Mouse (Mus musculus) limb, embryonic 11.5 days (tissue): ENCODE results near the gene Rapgef2. TPM values are rescaled to one million over a fixed set of nuclear protein-coding genes. Genes with fewer than 3 reads are reported as not detected.

Source experiments
- ATAC-seq: fragments of 200-750 bp; cut with Nextera tagmentation; 2 replicates; pipeline ENCODE4 v1.8.0; 2017; ENCODE audit warnings: low read depth; ENCODE audit not compliant: insufficient number of reproducible peaks, low FRiP score, low TSS enrichment
- DNase-seq: peaks from one replicate; pipeline ENCODE4 v3.0.0-alpha.2; 2015; ENCODE audit warnings: low spot score
- H3K27ac ChIP-seq: fragments of 300-500 bp; sonication (generic); replicated peaks from 2 replicates; pipeline ENCODE4 v1.5.1; 2014; ENCODE audit warnings: low read depth, mild to moderate bottlenecking, low read length
- H3K27me3 ChIP-seq: fragments of 300-500 bp; sonication (generic); 2 replicates; pipeline ENCODE4 v1.6.1; 2014; ENCODE audit warnings: mild to moderate bottlenecking, low read length, mixed read lengths; ENCODE audit not compliant: control insufficient read depth, insufficient read depth
- H3K36me3 ChIP-seq: fragments of 300-500 bp; sonication (generic); 2 replicates; pipeline ENCODE4 v1.6.1; 2014; ENCODE audit warnings: mild to moderate bottlenecking, low read length, moderate library complexity, mixed read lengths; ENCODE audit not compliant: control insufficient read depth, insufficient read depth
- H3K4me1 ChIP-seq: fragments of 300-500 bp; sonication (generic); 2 replicates; pipeline ENCODE4 v1.6.1; 2014; ENCODE audit warnings: low read length, mixed read lengths; ENCODE audit not compliant: control insufficient read depth, insufficient read depth
- H3K4me2 ChIP-seq: fragments of 300-500 bp; sonication (generic); 2 replicates; pipeline ENCODE4 v1.6.1; 2014; ENCODE audit warnings: low read depth, mild to moderate bottlenecking, moderate library complexity; ENCODE audit not compliant: severe bottlenecking
- H3K4me3 ChIP-seq: fragments of 300-500 bp; sonication (generic); 2 replicates; pipeline ENCODE4 v1.5.1; 2014; ENCODE audit warnings: low read depth, low read length
- H3K9ac ChIP-seq: fragments of 300-500 bp; sonication (generic); 2 replicates; pipeline ENCODE4 v1.6.1; 2014; ENCODE audit warnings: mild to moderate bottlenecking, low read length
- H3K9me3 ChIP-seq: fragments of 300-500 bp; sonication (generic); 2 replicates; pipeline ENCODE4 v1.6.1; 2016; ENCODE audit warnings: low read length; ENCODE audit not compliant: control insufficient read depth
- WGBS: fragments of 180-500 bp; shearing (Covaris S2); extraction: QIAGEN DNeasy Blood & Tissue Kit; methylation state at CpG from one replicate; pipeline ENCODE4 v1.1.7; 2014; 5-methylcytosine and 5-hydroxymethylcytosine counted together
- polyA plus RNA-seq: library from polyadenylated mRNA; unstranded; fragments of >200 nt; fragmentation: Nextera tagmentation; extraction: Ambion mirVana; gene quantifications from 2 replicates; pipeline ENCODE4 v1.2.1, GENCODE M21; 2014

The Rapgef2 gene
- polyA plus RNA-seq, 1 experiment from 2014 or later: 5.6 TPM

GRCm38 (mm10) chr3:79039008-79039407 lies 247.3 kb downstream of the Rapgef2 start:
- Histone ChIP-seq H3K4me1 (no peaks in the 10 kb centered on the region), H3K4me2 (no peak overlapping the region), H3K9ac (no peak overlapping the region), H3K27me3 (no peaks in the 10 kb centered on the region), H3K9me3 (no peaks in the 10 kb centered on the region), H3K4me3 (no peak overlapping the region), H3K36me3 (no peaks in the 10 kb centered on the region), H3K27ac (no peak overlapping the region)
- DNase-seq (no peak), ATAC-seq (no peak)
- WGBS: 86% methylated on average over 2 of the region's 2 CpGs

GRCm38 (mm10) chr3:79034457-79034856 lies 251.9 kb downstream of the Rapgef2 start:
- WGBS: 94% methylated on average over 2 of the region's 2 CpGs
- ATAC-seq: no peak
- H3K9ac ChIP-seq: no peak overlapping the region
- no peak overlapping the region for H3K4me2 ChIP-seq
- H3K36me3 ChIP-seq: no peaks in the 10 kb centered on the region
- no peak overlapping the region for H3K4me3 ChIP-seq
- H3K27ac ChIP-seq: no peak overlapping the region
- no peaks in the 10 kb centered on the region for H3K9me3 ChIP-seq
- no peaks in the 10 kb centered on the region for H3K27me3 ChIP-seq
- DNase-seq: no peak
- no peaks in the 10 kb centered on the region for H3K4me1 ChIP-seq

- 83% methylated on average over 4 of the region's 4 CpGs for WGBS
- no peak overlapping the region for H3K27ac ChIP-seq
- no peaks in the 10 kb centered on the region for H3K4me1 ChIP-seq
Measured at GRCm38 (mm10) chr3:79030855-79031254, 255.5 kb downstream of the Rapgef2 start.

GRCm38 (mm10) chr3:79028153-79028878 lies 258.0 kb downstream of the Rapgef2 start:
- ATAC-seq (no peak), DNase-seq (no peak)
- no peak overlapping the region for H3K4me2 ChIP-seq
- H3K27me3 ChIP-seq: no peaks in the 10 kb centered on the region
- no peak overlapping the region for H3K4me3 ChIP-seq
- no peaks in the 10 kb centered on the region for H3K4me1 ChIP-seq
- no peaks in the 10 kb centered on the region for H3K36me3 ChIP-seq
- no peak overlapping the region for H3K27ac ChIP-seq
- WGBS: 85% methylated on average over 14 of the region's 14 CpGs
- H3K9ac ChIP-seq: no peak overlapping the region
- no peaks in the 10 kb centered on the region for H3K9me3 ChIP-seq

More at GRCm38 (mm10) chr3:79030855-79031254, 255.5 kb downstream of the Rapgef2 start:
- DNase-seq: no peak
- H3K9ac ChIP-seq: no peak overlapping the region
- no peaks in the 10 kb centered on the region for H3K9me3 ChIP-seq
- no peak overlapping the region for H3K4me3 ChIP-seq
- no peaks in the 10 kb centered on the region for H3K27me3 ChIP-seq
- no peak for ATAC-seq
- H3K4me2 ChIP-seq: no peak overlapping the region
- no peaks in the 10 kb centered on the region for H3K36me3 ChIP-seq

GRCm38 (mm10) chr3:79025983-79026382 lies 260.3 kb downstream of the Rapgef2 start:
- no peaks in the 10 kb centered on the region for H3K27me3 ChIP-seq

GRCm38 (mm10) chr3:79023735-79024328 lies 262.5 kb downstream of the Rapgef2 start:
- no peak for ATAC-seq

More at GRCm38 (mm10) chr3:79025983-79026382, 260.3 kb downstream of the Rapgef2 start:
- Histone ChIP-seq H3K4me1 (no peaks in the 10 kb centered on the region), H3K9me3 (no peaks in the 10 kb centered on the region), H3K36me3 (no peaks in the 10 kb centered on the region), H3K4me2 (no peak overlapping the region), H3K9ac (no peak overlapping the region), H3K4me3 (no peak overlapping the region), H3K27ac (no peak overlapping the region)
- ATAC-seq: no peak
- DNase-seq: no peak
- 87% methylated on average over 3 of the region's 3 CpGs for WGBS

GRCm38 (mm10) chr3:79022690-79023089 lies 263.6 kb downstream of the Rapgef2 start:
- H3K4me2 ChIP-seq: no peak overlapping the region
- no peak for DNase-seq
- 85% methylated on average over 4 of the region's 4 CpGs for WGBS
- no peaks in the 10 kb centered on the region for H3K9me3 ChIP-seq
- H3K4me1 ChIP-seq: no peaks in the 10 kb centered on the region
- no peaks in the 10 kb centered on the region for H3K27me3 ChIP-seq
- ATAC-seq: no peak
- H3K9ac ChIP-seq: no peak overlapping the region
- H3K27ac ChIP-seq: no peak overlapping the region
- H3K4me3 ChIP-seq: no peak overlapping the region
- no peaks in the 10 kb centered on the region for H3K36me3 ChIP-seq

More at GRCm38 (mm10) chr3:79023735-79024328, 262.5 kb downstream of the Rapgef2 start:
- no peak overlapping the region for H3K4me2 ChIP-seq
- H3K36me3 ChIP-seq: no peaks in the 10 kb centered on the region
- H3K9me3 ChIP-seq: no peaks in the 10 kb centered on the region
- H3K27ac ChIP-seq: no peak overlapping the region
- no peak overlapping the region for H3K4me3 ChIP-seq
- no peak for DNase-seq
- H3K27me3 ChIP-seq: no peaks in the 10 kb centered on the region
- WGBS: 85% methylated on average over 6 of the region's 6 CpGs
- H3K9ac ChIP-seq: no peak overlapping the region
- H3K4me1 ChIP-seq: no peaks in the 10 kb centered on the region

GRCm38 (mm10) chr3:79017440-79017839 lies 268.9 kb downstream of the Rapgef2 start:
- Histone ChIP-seq H3K4me2 (no peak overlapping the region), H3K9ac (no peak overlapping the region), H3K9me3 (no peaks in the 10 kb centered on the region), H3K4me3 (no peak overlapping the region), H3K27ac (no peak overlapping the region), H3K27me3 (no peaks in the 10 kb centered on the region), H3K4me1 (no peaks in the 10 kb centered on the region), H3K36me3 (no peaks in the 10 kb centered on the region)
- no peak for DNase-seq
- WGBS: 87% methylated on average over 4 of the region's 4 CpGs
- ATAC-seq: no peak
